Comparison of ENCODE assay signal across 28 mouse cellular contexts in the genomic region with DNA sequence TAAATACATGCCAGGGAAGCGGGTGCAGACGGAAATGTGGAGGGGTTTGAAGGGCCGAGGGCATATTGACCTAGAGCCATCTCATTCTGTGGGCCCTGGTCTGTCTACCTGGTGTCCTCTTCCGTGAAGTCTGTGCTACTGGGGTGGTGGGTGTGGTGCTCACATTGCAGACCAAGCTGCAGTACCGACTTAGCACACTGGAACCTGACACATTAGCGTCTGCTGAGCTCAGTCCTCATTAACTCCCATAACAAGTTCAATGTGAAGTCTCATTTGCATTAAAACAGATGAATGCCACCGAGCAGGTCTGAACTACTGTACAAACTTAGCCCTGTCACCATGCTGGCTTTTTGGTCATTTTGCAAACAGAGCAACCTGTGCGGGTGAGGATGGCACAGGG.
A peak's percentile ranks its signal among the peaks of the same experiment; 100 is the strongest.
DNase-seq lines count a peak whose midpoint lies in the region; ATAC-seq and TF ChIP-seq lines count a peak whose summit lies in the region.
"Had no signal": no experiment of that assay in that cellular context is flagged by ENCODE, and none has a peak within 500 bp of the region (broad histone marks: within the 10 kb centered on the region; RNA-seq: fewer than 3 reads in every experiment).

No protein-coding gene starts in this region.

- TF ChIP-seq CTCF in forebrain, postnatal 0 days (IDR thresholded peaks at IDR 0.05; ENCODE audit: low read depth) = no peak
- TF ChIP-seq CTCF in lung, adult 2 months (IDR thresholded peaks at IDR 0.05; ENCODE audit: insufficient read depth, low read length) = no peak
- no peak for TF ChIP-seq CTCF in midbrain, postnatal 0 days (IDR thresholded peaks at IDR 0.05)

- H3K4me3 ChIP-seq in forebrain, embryonic 11.5 days (ENCODE audit: low read depth, low read length) = no peak overlapping the region
- no peak overlapping the region for H3K4me3 ChIP-seq in forebrain, postnatal 0 days (ENCODE audit: low read depth, low read length)
- H3K4me3 ChIP-seq in lung, adult 2 months (replicated peaks; ENCODE audit: extremely low read depth, low read depth, low read length) = no peak overlapping the region
- no peak overlapping the region for H3K4me3 ChIP-seq in forebrain, embryonic 14.5 days (ENCODE audit: low read depth, low read length)
- no peak overlapping the region for H3K4me3 ChIP-seq in midbrain, postnatal 0 days (ENCODE audit: low read depth, low read length)
- H3K4me3 ChIP-seq: gastrocnemius, adult 2 months; hindbrain, embryonic 15.5 days; limb, embryonic 15.5 days; liver, embryonic 13.5 days; midbrain, embryonic 15.5 days had no signal

- intact Hi-C loops in gastrocnemius, postnatal 36 days (cut with DNase I) = no loop called here

- H3K27me3 ChIP-seq in forebrain, embryonic 11.5 days (ENCODE audit: control insufficient read depth, insufficient read depth, low read length) = no peaks in the 10 kb centered on the region
- H3K27me3 ChIP-seq in forebrain, postnatal 0 days (ENCODE audit: insufficient read depth, low read length) = no peaks in the 10 kb centered on the region
- no peaks in the 10 kb centered on the region for H3K27me3 ChIP-seq in forebrain, embryonic 14.5 days (replicated peaks; ENCODE audit: control insufficient read depth, insufficient read depth, low read length)
- no peaks in the 10 kb centered on the region for H3K27me3 ChIP-seq in midbrain, postnatal 0 days (ENCODE audit: insufficient read depth, low read length)
- H3K27me3 ChIP-seq: hindbrain, embryonic 15.5 days; limb, embryonic 15.5 days; liver, embryonic 13.5 days; midbrain, embryonic 15.5 days had no signal

- H3K4me2 ChIP-seq in forebrain, embryonic 11.5 days (ENCODE audit: low read depth, low read length, severe bottlenecking) = no peak overlapping the region
- H3K4me2 ChIP-seq in forebrain, postnatal 0 days (ENCODE audit: low read depth) = no peak overlapping the region
- no peak overlapping the region for H3K4me2 ChIP-seq in forebrain, embryonic 14.5 days (ENCODE audit: low read length)
- H3K4me2 ChIP-seq in midbrain, postnatal 0 days (ENCODE audit: low read depth, low read length, poor library complexity, severe bottlenecking) = no peak overlapping the region
- H3K4me2 ChIP-seq: heart, embryonic 11.5 days; hindbrain, embryonic 15.5 days; limb, embryonic 15.5 days; liver, embryonic 13.5 days; midbrain, embryonic 15.5 days had no signal

- WGBS in forebrain, embryonic 11.5 days = 67% methylated on average over 8 of the region's 8 CpGs
- 24% methylated on average over 8 of the region's 8 CpGs for WGBS in forebrain, postnatal 0 days
- 82% methylated on average over 8 of the region's 8 CpGs for WGBS in lung, adult 2 months
- WGBS in forebrain, embryonic 14.5 days = 22% methylated on average over 8 of the region's 8 CpGs
- WGBS in midbrain, postnatal 0 days = 67% methylated on average over 8 of the region's 8 CpGs

- H3K36me3 ChIP-seq in forebrain, embryonic 11.5 days (ENCODE audit: control insufficient read depth, insufficient read depth, low read length) = peaks cover 3% of the 10 kb centered on the region
- no peaks in the 10 kb centered on the region for H3K36me3 ChIP-seq in forebrain, postnatal 0 days (ENCODE audit: insufficient read depth)
- H3K36me3 ChIP-seq in forebrain, embryonic 14.5 days (ENCODE audit: control insufficient read depth, insufficient read depth, low read length) = peaks cover under 1% of the 10 kb centered on the region; the same call in 1 of the 2 replicates
- H3K36me3 ChIP-seq in midbrain, postnatal 0 days (ENCODE audit: insufficient read depth, low read length) = no peaks in the 10 kb centered on the region
- H3K36me3 ChIP-seq: hindbrain, embryonic 15.5 days had no signal

- no peaks in the 10 kb centered on the region for H3K9me3 ChIP-seq in forebrain, embryonic 11.5 days (ENCODE audit: control insufficient read depth, low read length)
- H3K9me3 ChIP-seq in forebrain, postnatal 0 days (ENCODE audit: low read length) = no peaks in the 10 kb centered on the region
- H3K9me3 ChIP-seq in forebrain, embryonic 14.5 days (replicated peaks; ENCODE audit: control insufficient read depth, low read length) = no peaks in the 10 kb centered on the region
- no peaks in the 10 kb centered on the region for H3K9me3 ChIP-seq in midbrain, postnatal 0 days (ENCODE audit: low read length)
- H3K9me3 ChIP-seq: hindbrain, embryonic 15.5 days; limb, embryonic 15.5 days; liver, embryonic 13.5 days; midbrain, embryonic 15.5 days had no signal

- no peak for DNase-seq in forebrain, embryonic 11.5 days (ENCODE audit: low spot score)
- no peak for DNase-seq in forebrain, postnatal 0 days
- peak; percentile 4 for DNase-seq in lung, adult 2 months
- DNase-seq in lung, postnatal 36 days = no peak
- DNase-seq in forebrain, embryonic 14.5 days (ENCODE audit: low spot score) = peak; percentile 76
- DNase-seq in gastrocnemius, postnatal 36 days = no peak
- DNase-seq in midbrain, postnatal 0 days (ENCODE audit: low spot score) = no peak
- DNase-seq in heart, adult 18-20 months = no peak
- DNase-seq: adrenal gland, postnatal 10 days; cerebellum, adult 11 months; cerebellum, adult 9-10 months; cerebellum, postnatal 36 days; gastrocnemius, adult 2 months; heart, postnatal 36 days; kidney, adult 2 months; kidney, postnatal 36 days; left cerebral cortex, postnatal 4 days; liver, embryonic 13.5 days; lung, adult 18-20 months; lung, postnatal 10 days; right cerebral cortex, adult 18-20 months; spleen, adult 18-20 months; thymus, adult 18-20 months; thymus, postnatal 25 days had no signal

- no peaks in the 10 kb centered on the region for H3K4me1 ChIP-seq in forebrain, embryonic 11.5 days (replicated peaks; ENCODE audit: control insufficient read depth, insufficient read depth, low read length)
- no peaks in the 10 kb centered on the region; the same call in 1 of the 2 replicates for H3K4me1 ChIP-seq in forebrain, postnatal 0 days (ENCODE audit: insufficient read depth)
- no peaks in the 10 kb centered on the region for H3K4me1 ChIP-seq in lung, adult 2 months (ENCODE audit: control insufficient read depth, insufficient read depth, low read length)
- H3K4me1 ChIP-seq in forebrain, embryonic 14.5 days (ENCODE audit: control insufficient read depth, insufficient read depth, low read length) = peaks cover 5% of the 10 kb centered on the region; the same call in 1 of the 2 replicates
- 0 out of 2 replicates have a peak, but pooled peaks cover 2% of the 10 kb centered on the region for H3K4me1 ChIP-seq in midbrain, postnatal 0 days (ENCODE audit: insufficient read depth, low read length)
- H3K4me1 ChIP-seq: liver, embryonic 13.5 days had no signal

- ATAC-seq in forebrain, embryonic 11.5 days (replicated peaks; ENCODE audit: low FRiP score) = 0 out of 2 replicates have a peak, but pooled peaks have one; percentile 53
- ATAC-seq in forebrain, postnatal 0 days = no peak
- ATAC-seq in forebrain, embryonic 14.5 days = peak; percentile 82
- ATAC-seq in midbrain, postnatal 0 days (ENCODE audit: low FRiP score) = no peak
- ATAC-seq: midbrain, embryonic 15.5 days had no signal

- no peak overlapping the region for H3K27ac ChIP-seq in forebrain, embryonic 11.5 days (ENCODE audit: low read depth, low read length)
- H3K27ac ChIP-seq in forebrain, postnatal 0 days (ENCODE audit: low read depth, low read length) = no peak overlapping the region
- no peak overlapping the region for H3K27ac ChIP-seq in forebrain, embryonic 14.5 days (ENCODE audit: low read depth, low read length)
- no peak overlapping the region for H3K27ac ChIP-seq in midbrain, postnatal 0 days (ENCODE audit: low read depth, low read length)
- H3K27ac ChIP-seq: gastrocnemius, adult 2 months; hindbrain, embryonic 15.5 days; limb, embryonic 15.5 days; liver, embryonic 13.5 days; midbrain, embryonic 15.5 days had no signal

- no peak overlapping the region for H3K9ac ChIP-seq in forebrain, embryonic 11.5 days (ENCODE audit: low read length)
- no peak overlapping the region for H3K9ac ChIP-seq in forebrain, postnatal 0 days
- H3K9ac ChIP-seq in forebrain, embryonic 14.5 days (ENCODE audit: low read length) = no peak overlapping the region
- no peak overlapping the region for H3K9ac ChIP-seq in midbrain, postnatal 0 days (replicated peaks; ENCODE audit: low read length, poor library complexity, severe bottlenecking)
- H3K9ac ChIP-seq: hindbrain, embryonic 15.5 days; limb, embryonic 15.5 days; liver, embryonic 13.5 days; midbrain, embryonic 15.5 days had no signal

- no peak for TF ChIP-seq POLR2A in lung, adult 2 months (IDR thresholded peaks at IDR 0.05; ENCODE audit: borderline replicate concordance, extremely low read depth, low read depth, low read length)

Comparison
In these comparisons a context has a peak if more than half of its experiments do, and no peak if none do; other contexts are left out.
1. ATAC-seq: peak in forebrain, embryonic 11.5 days (single experiment) and forebrain, embryonic 14.5 days (single experiment); none in forebrain, postnatal 0 days (single experiment) and midbrain, postnatal 0 days (single experiment).
2. DNase-seq: peak in lung, adult 2 months (single experiment) and forebrain, embryonic 14.5 days (single experiment); none in forebrain, embryonic 11.5 days (single experiment), forebrain, postnatal 0 days (single experiment), lung, postnatal 36 days (single experiment), gastrocnemius, postnatal 36 days (0 of 2), midbrain, postnatal 0 days (single experiment) and heart, adult 18-20 months (0 of 2).